Mouse (Mus musculus): ENCODE data around the gene Axl. TPM values are rescaled to one million over a fixed set of nuclear protein-coding genes. Genes with fewer than 3 reads are reported as not detected.

Gene Axl
- total and polyA plus RNA-seq, 2 experiments from 2014 or later, result 16.1 to 17.7 TPM

DNA sequence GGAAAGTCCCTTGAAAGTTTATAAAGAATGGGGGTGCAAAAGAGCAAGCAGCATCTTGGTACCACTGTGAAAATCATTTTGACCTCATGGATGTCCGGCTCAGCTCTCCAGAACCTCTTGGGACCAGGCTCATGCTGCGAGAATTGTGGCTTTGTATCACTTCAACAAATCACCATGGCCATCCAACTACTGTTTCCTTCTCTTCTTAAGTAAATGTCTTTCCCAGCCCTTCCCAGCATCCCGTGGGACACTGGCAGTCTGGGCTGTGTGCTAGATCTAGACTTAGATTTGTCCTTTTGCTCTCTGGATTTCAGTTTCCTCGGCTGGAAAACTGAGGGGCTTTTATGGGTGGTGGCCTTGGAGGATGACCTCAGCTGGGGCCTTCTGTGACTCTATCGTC, 20.3 kb downstream of the Axl start:
- ATAC-seq (no peak), DNase-seq (no peak)
- no peak for TF ChIP-seq CTCF (IDR thresholded peaks at IDR 0.05; ENCODE audit: low read depth)
- no peak overlapping the region for H3K9ac ChIP-seq
- H3K4me3 ChIP-seq (ENCODE audit: low read depth, low read length), result no peak overlapping the region
- H3K27me3 ChIP-seq (ENCODE audit: insufficient read depth, low read length), result no peaks in the 10 kb centered on the region
- no peaks in the 10 kb centered on the region for H3K36me3 ChIP-seq (ENCODE audit: insufficient read depth)
- WGBS, result 95% methylated on average over 5 of the region's 5 CpGs
- no peaks in the 10 kb centered on the region for H3K4me1 ChIP-seq (ENCODE audit: insufficient read depth)
- no peak overlapping the region for H3K4me2 ChIP-seq (ENCODE audit: low read depth)
- H3K9me3 ChIP-seq (ENCODE audit: low read length), result no peaks in the 10 kb centered on the region
- no peak overlapping the region for H3K27ac ChIP-seq (ENCODE audit: low read depth, low read length)

DNA sequence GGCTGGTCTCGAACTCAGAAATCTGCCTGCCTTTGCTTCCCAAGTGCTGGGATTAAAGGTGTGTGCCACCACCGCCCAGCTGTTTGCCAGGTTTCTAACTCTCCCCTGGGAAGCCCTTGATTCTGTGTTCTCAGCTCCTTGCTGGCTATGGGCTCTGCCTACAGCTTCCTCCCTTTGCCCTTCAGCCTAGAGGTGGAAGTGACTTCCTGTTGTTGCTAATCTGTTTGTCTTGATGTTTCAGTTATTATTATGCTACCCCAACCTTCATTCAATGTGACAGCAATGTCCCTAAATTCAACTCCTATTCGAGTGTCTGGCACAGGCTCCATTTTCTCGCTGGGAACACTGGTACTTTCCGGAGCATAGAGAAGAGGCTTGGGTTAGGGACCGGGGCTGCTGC, 22.4 kb downstream of the Axl start:
- H3K27me3 ChIP-seq (ENCODE audit: insufficient read depth, low read length), result no peaks in the 10 kb centered on the region
- H3K36me3 ChIP-seq (ENCODE audit: insufficient read depth), result no peaks in the 10 kb centered on the region
- H3K4me3 ChIP-seq (ENCODE audit: low read depth, low read length), result no peak overlapping the region
- H3K4me2 ChIP-seq (ENCODE audit: low read depth), result no peak overlapping the region
- no peak for TF ChIP-seq CTCF (IDR thresholded peaks at IDR 0.05; ENCODE audit: low read depth)
- DNase-seq (no peak), ATAC-seq (no peak)
- no peak overlapping the region for H3K9ac ChIP-seq
- H3K27ac ChIP-seq (ENCODE audit: low read depth, low read length), result no peak overlapping the region
- WGBS, result 89% methylated on average over 6 of the region's 6 CpGs
- no peaks in the 10 kb centered on the region for H3K9me3 ChIP-seq (ENCODE audit: low read length)
- H3K4me1 ChIP-seq (ENCODE audit: insufficient read depth), result no peaks in the 10 kb centered on the region

DNA sequence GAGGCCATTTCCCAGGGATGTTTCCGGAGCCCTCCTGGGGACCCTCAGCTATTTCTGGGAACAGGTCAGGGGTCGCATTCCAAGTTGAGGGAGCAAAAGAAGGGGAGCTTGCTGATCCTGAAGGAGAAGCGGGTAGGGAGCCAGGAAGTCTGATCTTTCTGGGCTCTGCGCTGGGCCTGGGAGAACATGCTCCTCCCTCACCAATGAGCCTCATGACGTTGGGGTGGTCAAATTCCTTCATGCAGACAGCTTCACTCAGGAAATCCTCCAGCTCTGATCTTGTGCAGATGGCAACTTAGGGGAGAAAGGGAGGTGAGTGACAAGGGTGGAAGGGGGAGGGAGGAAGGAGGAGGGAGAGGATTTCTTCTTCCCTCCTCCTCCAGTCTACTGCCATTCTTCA, 24.3 kb downstream of the Axl start:
- H3K36me3 ChIP-seq (ENCODE audit: insufficient read depth), result no peaks in the 10 kb centered on the region
- H3K4me1 ChIP-seq (ENCODE audit: insufficient read depth), result no peaks in the 10 kb centered on the region
- no peak overlapping the region for H3K4me2 ChIP-seq (ENCODE audit: low read depth)
- WGBS, result 74% methylated on average over 5 of the region's 5 CpGs
- H3K9ac ChIP-seq, result no peak overlapping the region
- DNase-seq (no peak), ATAC-seq (no peak)
- H3K27me3 ChIP-seq (ENCODE audit: insufficient read depth, low read length), result no peaks in the 10 kb centered on the region
- no peak overlapping the region for H3K27ac ChIP-seq (ENCODE audit: low read depth, low read length)
- TF ChIP-seq CTCF (IDR thresholded peaks at IDR 0.05; ENCODE audit: low read depth), result no peak
- H3K4me3 ChIP-seq (ENCODE audit: low read depth, low read length), result no peak overlapping the region
- no peaks in the 10 kb centered on the region for H3K9me3 ChIP-seq (ENCODE audit: low read length)

DNA sequence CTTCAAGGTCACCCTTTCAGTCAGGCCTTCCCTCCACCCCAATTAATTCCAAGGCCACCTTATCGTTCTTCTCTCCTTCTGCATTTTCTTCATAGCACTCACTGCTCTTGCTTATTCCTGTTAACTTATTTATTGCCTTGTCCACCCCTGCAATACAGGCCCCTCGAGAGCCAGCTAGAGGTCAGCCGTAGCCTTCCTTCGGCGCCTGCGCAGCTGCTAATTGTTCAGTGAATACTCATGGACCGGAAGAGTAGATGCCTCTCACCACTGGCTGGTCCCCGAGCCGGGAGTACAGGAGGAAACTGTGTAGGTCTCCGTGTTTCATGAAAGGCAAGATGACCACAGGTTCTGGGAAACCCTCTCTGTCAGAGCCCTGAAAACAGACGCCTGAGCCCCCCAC, 24.8 kb downstream of the Axl start:
- H3K9ac ChIP-seq, result no peak overlapping the region
- no peak overlapping the region for H3K4me3 ChIP-seq (ENCODE audit: low read depth, low read length)
- ATAC-seq (no peak), DNase-seq (no peak)
- no peak for TF ChIP-seq CTCF (IDR thresholded peaks at IDR 0.05; ENCODE audit: low read depth)
- WGBS, result 82% methylated on average over 11 of the region's 11 CpGs
- no peak overlapping the region for H3K27ac ChIP-seq (ENCODE audit: low read depth, low read length)
- no peaks in the 10 kb centered on the region for H3K27me3 ChIP-seq (ENCODE audit: insufficient read depth, low read length)
- no peak overlapping the region for H3K4me2 ChIP-seq (ENCODE audit: low read depth)
- H3K36me3 ChIP-seq (ENCODE audit: insufficient read depth), result no peaks in the 10 kb centered on the region
- no peaks in the 10 kb centered on the region for H3K4me1 ChIP-seq (ENCODE audit: insufficient read depth)
- H3K9me3 ChIP-seq (ENCODE audit: low read length), result no peaks in the 10 kb centered on the region

DNA sequence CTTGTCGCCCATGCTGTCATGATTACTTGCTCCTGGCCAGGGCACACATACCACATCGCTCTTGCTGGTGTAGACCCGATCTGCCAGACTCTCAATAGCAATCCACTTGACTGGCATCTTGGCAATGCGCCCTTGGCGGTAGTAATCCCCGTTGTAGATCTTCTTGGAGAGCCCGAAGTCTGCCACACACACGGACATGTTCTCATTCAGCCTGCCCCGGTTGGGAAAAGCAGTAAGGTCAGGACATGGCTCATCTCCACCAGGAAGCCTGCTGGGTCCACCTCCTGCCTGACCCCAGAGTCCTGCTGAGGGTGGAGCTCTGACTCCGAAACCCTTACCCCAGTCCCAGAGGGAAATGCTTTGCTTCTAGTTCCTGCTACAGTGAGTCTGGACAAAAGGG, 27.2 kb downstream of the Axl start:
- Histone ChIP-seq H3K9ac (no peak overlapping the region), H3K4me3 (ENCODE audit: low read depth, low read length) (no peak overlapping the region), H3K27ac (ENCODE audit: low read depth, low read length) (no peak overlapping the region), H3K27me3 (ENCODE audit: insufficient read depth, low read length) (no peaks in the 10 kb centered on the region), H3K4me1 (ENCODE audit: insufficient read depth) (no peaks in the 10 kb centered on the region), H3K36me3 (ENCODE audit: insufficient read depth) (no peaks in the 10 kb centered on the region), H3K4me2 (ENCODE audit: low read depth) (no peak overlapping the region), H3K9me3 (ENCODE audit: low read length) (no peaks in the 10 kb centered on the region)
- WGBS, result 32% methylated on average over 10 of the region's 10 CpGs
- peak; percentile 54 for DNase-seq
- ATAC-seq, result peak; percentile 32; the same call in 1 of the 2 replicates
- no peak for TF ChIP-seq CTCF (IDR thresholded peaks at IDR 0.05; ENCODE audit: low read depth)

DNA sequence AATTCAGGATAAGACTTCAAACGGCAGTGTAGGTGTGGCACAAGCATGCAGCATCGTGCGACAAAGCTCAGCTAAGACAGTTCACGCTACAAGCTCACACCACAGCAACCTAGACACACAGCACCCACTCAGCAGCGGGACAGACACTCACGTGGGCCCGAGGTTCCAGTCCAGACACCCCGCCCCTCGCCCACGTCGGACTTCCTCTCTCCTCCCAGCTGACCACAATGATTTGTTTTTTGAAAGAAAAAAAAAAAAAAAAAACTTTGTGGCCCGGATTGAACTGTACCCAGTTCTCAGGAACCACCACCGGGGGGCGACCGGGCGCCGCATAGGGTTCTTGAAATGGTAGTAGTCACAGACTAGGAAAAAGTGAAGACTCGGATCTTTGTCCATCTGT, 32.5 kb downstream of the Axl start:
- Histone ChIP-seq H3K4me1 (ENCODE audit: insufficient read depth) (peaks cover 15% of the 10 kb centered on the region), H3K27me3 (ENCODE audit: insufficient read depth, low read length) (no peaks in the 10 kb centered on the region), H3K4me2 (ENCODE audit: low read depth) (peak overlapping the region; percentile 65), H3K27ac (ENCODE audit: low read depth, low read length) (peak overlapping the region; percentile 77), H3K9me3 (ENCODE audit: low read length) (no peaks in the 10 kb centered on the region), H3K4me3 (ENCODE audit: low read depth, low read length) (peak overlapping the region; percentile 99), H3K9ac (peak overlapping the region; percentile 45), H3K36me3 (ENCODE audit: insufficient read depth) (peaks cover 9% of the 10 kb centered on the region)
- DNase-seq (peak; percentile 87), ATAC-seq (peak; percentile 2)
- TF ChIP-seq CTCF (IDR thresholded peaks at IDR 0.05; ENCODE audit: low read depth), result peak; percentile 81
- under 1% methylated on average over 18 of the region's 18 CpGs for WGBS

DNA sequence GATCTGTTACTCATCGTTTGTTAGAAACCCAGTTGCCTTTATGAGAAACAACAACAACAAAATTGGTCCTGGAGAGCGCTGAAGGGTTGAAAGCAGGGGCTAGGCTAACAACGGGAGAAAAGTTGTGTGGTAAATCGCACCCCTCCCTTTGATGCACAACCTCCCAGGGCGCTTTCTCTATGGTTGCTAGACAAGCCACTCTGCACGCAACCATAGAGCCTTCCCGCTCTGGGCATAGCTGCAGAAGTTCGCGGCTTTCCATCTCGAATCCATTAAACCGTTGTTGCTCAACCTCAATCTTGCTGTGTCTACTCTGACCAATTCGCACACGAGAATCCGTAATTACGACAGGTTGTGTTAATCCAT, 33.1 kb downstream of the Axl start:
- TF ChIP-seq CTCF (IDR thresholded peaks at IDR 0.05; ENCODE audit: low read depth), result no peak
- no peaks in the 10 kb centered on the region for H3K9me3 ChIP-seq (ENCODE audit: low read length)
- H3K9ac ChIP-seq, result peak overlapping the region; percentile 45
- H3K4me2 ChIP-seq (ENCODE audit: low read depth), result peak overlapping the region; percentile 65
- DNase-seq, result no peak
- ATAC-seq, result peak; percentile 66
- peak overlapping the region; percentile 99 for H3K4me3 ChIP-seq (ENCODE audit: low read depth, low read length)
- H3K4me1 ChIP-seq (ENCODE audit: insufficient read depth), result peaks cover 15% of the 10 kb centered on the region
- WGBS, result 0% methylated on average over 15 of the region's 15 CpGs
- H3K27me3 ChIP-seq (ENCODE audit: insufficient read depth, low read length), result no peaks in the 10 kb centered on the region
- H3K36me3 ChIP-seq (ENCODE audit: insufficient read depth), result peaks cover 15% of the 10 kb centered on the region
- H3K27ac ChIP-seq (ENCODE audit: low read depth, low read length), result peak overlapping the region; percentile 77

Data from forebrain, postnatal 0 days (tissue).